In genomic region chr5:139111991-139112390, GRCm38 (mm10) we compare ENCODE assay signal across 33 mouse cellular contexts. TPM values are rescaled to one million over a fixed set of nuclear protein-coding genes. Genes with fewer than 3 reads are reported as not detected.
DNase-seq lines count a peak whose midpoint lies in the region; ATAC-seq and TF ChIP-seq lines count a peak whose summit lies in the region.
"Had no signal": no experiment of that assay in that cellular context is flagged by ENCODE, and none has a peak within 500 bp of the region (broad histone marks: within the 10 kb centered on the region; RNA-seq: fewer than 3 reads in every experiment).

No protein-coding gene starts in this region.

- no peak overlapping the region for H3K4me2 ChIP-seq in midbrain, embryonic 11.5 days
- H3K4me2 ChIP-seq in midbrain, embryonic 15.5 days: no peak overlapping the region
- H3K4me2 ChIP-seq: embryonic facial prominence, embryonic 12.5 days; hindbrain, embryonic 15.5 days; limb, embryonic 15.5 days; liver, embryonic 13.5 days; neural tube, embryonic 13.5 days; stomach, embryonic 15.5 days had no signal

- H3K27ac ChIP-seq in midbrain, embryonic 11.5 days (ENCODE audit: low read depth, low read length): no peak overlapping the region
- H3K27ac ChIP-seq in midbrain, embryonic 15.5 days: no peak overlapping the region
- H3K27ac ChIP-seq: embryonic facial prominence, embryonic 12.5 days; hindbrain, embryonic 10.5 days; hindbrain, embryonic 15.5 days; limb, embryonic 10.5 days; limb, embryonic 15.5 days; liver, embryonic 13.5 days; macrophage; neural tube, embryonic 13.5 days; stomach, embryonic 15.5 days had no signal

- TF ChIP-seq POLR2A in brain, embryonic 14.5 days (IDR thresholded peaks at IDR 0.05; ENCODE audit: borderline replicate concordance, extremely low read depth, insufficient read depth, insufficient read length, poor library complexity, severe bottlenecking): no peak

- no peak for ATAC-seq in midbrain, embryonic 11.5 days (ENCODE audit: low FRiP score)
- no peak for ATAC-seq in midbrain, embryonic 15.5 days (replicated peaks)
- ATAC-seq: activated CD4-positive, CD25-positive, alpha-beta regulatory T cell, adult 4 months; inflammation-experienced regulatory T-cells, adult 6 months; lung, postnatal 0 days; midbrain, embryonic 16.5 days had no signal

- H3K9me3 ChIP-seq in midbrain, embryonic 11.5 days (ENCODE audit: control insufficient read depth, low read length): no peaks in the 10 kb centered on the region
- no peaks in the 10 kb centered on the region for H3K9me3 ChIP-seq in midbrain, embryonic 15.5 days
- H3K9me3 ChIP-seq: embryonic facial prominence, embryonic 12.5 days; hindbrain, embryonic 10.5 days; hindbrain, embryonic 15.5 days; limb, embryonic 10.5 days; limb, embryonic 15.5 days; liver, embryonic 13.5 days; neural tube, embryonic 13.5 days; stomach, embryonic 15.5 days had no signal

- H3K36me3 ChIP-seq in midbrain, embryonic 11.5 days (ENCODE audit: control insufficient read depth, insufficient read depth, low read length): no peaks in the 10 kb centered on the region
- H3K36me3 ChIP-seq in midbrain, embryonic 15.5 days (replicated peaks): peaks cover 15% of the 10 kb centered on the region; the same call in 1 of the 2 replicates
- H3K36me3 ChIP-seq: embryonic facial prominence, embryonic 12.5 days; hindbrain, embryonic 10.5 days; limb, embryonic 10.5 days; limb, embryonic 15.5 days; liver, embryonic 13.5 days; stomach, embryonic 15.5 days had no signal

- no peak for TF ChIP-seq CTCF in brain, embryonic 14.5 days (IDR thresholded peaks at IDR 0.05; ENCODE audit: borderline replicate concordance, extremely low read depth, insufficient read depth, insufficient read length)

- 87% methylated on average over 9 of the region's 9 CpGs for WGBS in midbrain, embryonic 11.5 days
- WGBS in midbrain, embryonic 15.5 days: 64% methylated on average over 9 of the region's 9 CpGs

- no peak overlapping the region for H3K4me3 ChIP-seq in midbrain, embryonic 11.5 days (ENCODE audit: low read depth, low read length)
- no peak overlapping the region for H3K4me3 ChIP-seq in midbrain, embryonic 15.5 days
- H3K4me3 ChIP-seq: embryonic facial prominence, embryonic 12.5 days; hindbrain, embryonic 10.5 days; hindbrain, embryonic 15.5 days; limb, embryonic 10.5 days; limb, embryonic 15.5 days; liver, embryonic 13.5 days; myocyte; neural tube, embryonic 13.5 days; stomach, embryonic 15.5 days had no signal

- no peaks in the 10 kb centered on the region for H3K4me1 ChIP-seq in midbrain, embryonic 11.5 days (ENCODE audit: control insufficient read depth, insufficient read depth, low read length)
- 0 out of 2 replicates have a peak, but pooled peaks cover 7% of the 10 kb centered on the region for H3K4me1 ChIP-seq in midbrain, embryonic 15.5 days
- H3K4me1 ChIP-seq: embryonic facial prominence, embryonic 12.5 days; hindbrain, embryonic 15.5 days; liver, embryonic 13.5 days; neural tube, embryonic 13.5 days had no signal

- DNase-seq in frontal cortex, postnatal 36 days (ENCODE audit: low spot score in 2 of 2): peak; percentile 38 to 55
- DNase-seq in frontal cortex, postnatal 25 days (ENCODE audit: low spot score in 2 of 2): no peak
- DNase-seq in midbrain, embryonic 11.5 days (ENCODE audit: low spot score, missing footprints): peak; percentile 37
- peak; percentile 22 for DNase-seq in brain, embryonic 14.5 days (ENCODE audit: low read depth)
- DNase-seq in right cerebral cortex, postnatal 10 days (ENCODE audit: low spot score in 2 of 2): peak; percentile 66 to 79
- no peak for DNase-seq in kidney, adult 9 months
- DNase-seq in adrenal gland, postnatal 4 days (ENCODE audit: low spot score in 2 of 2): no peak
- DNase-seq: adrenal gland, adult 8-10 months; B cell, adult 2 months; cerebellum, adult 11-12 months; cerebellum, adult 9-11 months; embryo, embryonic 11 days; gastrocnemius, postnatal 14 days; heart, postnatal 14 days; layer of hippocampus, postnatal 36 days; liver, embryonic 13.5 days; lung, adult 18-20 months had no signal

- no peaks in the 10 kb centered on the region for H3K27me3 ChIP-seq in midbrain, embryonic 11.5 days (ENCODE audit: control insufficient read depth, insufficient read depth, low read length)
- H3K27me3 ChIP-seq in midbrain, embryonic 15.5 days (replicated peaks): no peaks in the 10 kb centered on the region
- H3K27me3 ChIP-seq: CH12.LX; embryonic facial prominence, embryonic 12.5 days; hindbrain, embryonic 15.5 days; limb, embryonic 15.5 days; neural tube, embryonic 13.5 days; stomach, embryonic 15.5 days had no signal

- no peak overlapping the region for H3K9ac ChIP-seq in midbrain, embryonic 11.5 days (ENCODE audit: low read length)
- H3K9ac ChIP-seq in midbrain, embryonic 15.5 days: no peak overlapping the region
- H3K9ac ChIP-seq: embryonic facial prominence, embryonic 12.5 days; hindbrain, embryonic 15.5 days; limb, embryonic 15.5 days; liver, embryonic 13.5 days; neural tube, embryonic 13.5 days; stomach, embryonic 15.5 days had no signal

RNA-seq across cellular contexts. Expression of gene Prkar1b, which starts 37.8 kb away (rescaled TPM):
- 19.5 and 20.2 TPM in 2 replicates for polyA plus RNA-seq in midbrain, embryonic 11.5 days (2014; fragmentation: Nextera tagmentation; extraction: Ambion mirVana)
- 303 and 316 TPM in 2 replicates for polyA plus RNA-seq in midbrain, embryonic 15.5 days (2015; fragmentation: Nextera tagmentation; extraction: Ambion mirVana)
- 148 and 202 TPM in 2 replicates for polyA plus RNA-seq in brain, embryonic 14.5 days (2012; rRNA removed)
- 10 to 100 TPM; 23.1 to 31.3 TPM for total RNA-seq in adrenal gland, postnatal 4 days (2021)
- total RNA-seq: CH12.LX; megakaryocyte-erythroid progenitor cell, adult 5-6 weeks had no signal

RNA-seq across cellular contexts. Expression of gene Dnaaf5, which starts 38.0 kb away (rescaled TPM):
- polyA plus RNA-seq in midbrain, embryonic 11.5 days (2014; fragmentation: Nextera tagmentation; extraction: Ambion mirVana): 5.2 and 5.3 TPM in 2 replicates
- polyA plus RNA-seq in midbrain, embryonic 15.5 days (2015; fragmentation: Nextera tagmentation; extraction: Ambion mirVana): 4.6 and 5.1 TPM in 2 replicates
- 12.6 and 14.9 TPM in 2 replicates for polyA plus RNA-seq in brain, embryonic 14.5 days (2012; rRNA removed)
- total RNA-seq in adrenal gland, postnatal 4 days (2021): 10 to 100 TPM; 15.8 to 16.1 TPM

Comparison
In these comparisons a context has a peak if more than half of its experiments do, and no peak if none do; other contexts are left out.
1. DNase-seq: peak in frontal cortex, postnatal 36 days (2 of 2), midbrain, embryonic 11.5 days (single experiment), brain, embryonic 14.5 days (single experiment) and right cerebral cortex, postnatal 10 days (2 of 2); none in frontal cortex, postnatal 25 days (0 of 2), kidney, adult 9 months (single experiment) and adrenal gland, postnatal 4 days (0 of 2).